Mouse (Mus musculus): ENCODE measurements around the gene Rnf144b. TPM values are rescaled to one million over a fixed set of nuclear protein-coding genes. Genes with fewer than 3 reads are reported as not detected.

Gene Rnf144b
- total and polyA plus RNA-seq, 3 experiments = 1.1 to 7.8 (median 4.6) TPM

DNA sequence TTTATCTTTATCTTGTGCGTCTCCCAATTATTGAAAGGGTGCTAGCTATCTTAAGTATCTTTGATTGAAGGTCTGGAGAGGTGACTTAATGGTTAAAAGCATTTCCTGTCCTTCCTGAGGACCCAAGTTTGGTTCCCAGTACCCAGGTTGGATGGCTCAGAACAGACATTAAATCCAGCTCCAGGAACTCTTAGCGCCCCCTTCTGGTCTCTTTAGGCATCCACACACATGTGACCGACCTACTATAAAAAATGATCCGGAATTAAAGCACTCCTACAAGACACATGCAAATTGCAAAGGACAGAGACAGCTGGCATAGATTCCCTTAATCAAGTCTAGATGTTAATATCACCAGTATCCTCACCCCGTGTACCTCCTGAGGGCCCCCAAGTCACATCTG lies 104.1 kb downstream of the Rnf144b start:
- Histone ChIP-seq H3K4me1 (ENCODE audit: insufficient read depth, low read depth, low read length) (peaks cover 3% of the 10 kb centered on the region; the same call in 1 of the 2 replicates), H3K36me3 (replicated peaks) (peaks cover 44% of the 10 kb centered on the region), H3K4me3 (ENCODE audit: low read depth, low read length) (no peak overlapping the region), H3K27me3 (ENCODE audit: insufficient read depth, low read length) (no peaks in the 10 kb centered on the region), H3K9me3 (replicated peaks) (no peaks in the 10 kb centered on the region)
- ATAC-seq (ENCODE audit: extremely low read depth, insufficient number of reproducible peaks, low FRiP score, poor library complexity, severe bottlenecking) (no peak), DNase-seq (ENCODE audit: low spot score) (no peak)
- TF ChIP-seq POLR2AphosphoS5 (IDR thresholded peaks at IDR 0.05; ENCODE audit: insufficient replicate concordance, low read depth, low read length) (no peak), CTCF (IDR thresholded peaks at IDR 0.05; ENCODE audit: low read depth, low read length) (0 out of 2 replicates have a peak, but pooled peaks have one; percentile 5)

DNA sequence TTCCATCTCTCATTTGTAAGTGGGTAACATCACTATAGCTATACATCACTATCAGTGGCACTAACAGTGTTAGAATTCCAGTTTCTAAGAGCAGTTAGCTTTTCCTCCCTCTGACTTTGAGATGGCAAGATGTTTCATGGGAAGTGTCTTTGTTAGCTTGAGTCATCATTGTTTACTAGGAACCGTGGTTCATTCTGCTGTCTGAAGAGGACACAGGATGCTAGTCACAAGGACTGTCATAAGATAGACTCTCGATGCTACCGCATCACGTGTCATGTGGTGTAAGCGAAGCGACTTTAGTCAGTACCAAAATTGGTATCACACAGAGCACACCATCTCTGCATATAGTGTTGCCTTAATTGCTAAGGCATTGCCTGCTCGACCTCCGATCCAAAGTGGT lies 105.7 kb downstream of the Rnf144b start:
- H3K9me3 ChIP-seq (replicated peaks) = no peaks in the 10 kb centered on the region
- peaks cover 3% of the 10 kb centered on the region; the same call in 1 of the 2 replicates for H3K4me1 ChIP-seq (ENCODE audit: insufficient read depth, low read depth, low read length)
- no peaks in the 10 kb centered on the region for H3K27me3 ChIP-seq (ENCODE audit: insufficient read depth, low read length)
- H3K36me3 ChIP-seq (replicated peaks) = peaks cover 38% of the 10 kb centered on the region
- no peak overlapping the region for H3K4me3 ChIP-seq (ENCODE audit: low read depth, low read length)
- TF ChIP-seq CTCF (IDR thresholded peaks at IDR 0.05; ENCODE audit: low read depth, low read length) (no peak), GATA1 (IDR thresholded peaks at IDR 0.05; ENCODE audit: borderline replicate concordance, low read length) (no peak), POLR2AphosphoS5 (IDR thresholded peaks at IDR 0.05; ENCODE audit: insufficient replicate concordance, low read depth, low read length) (no peak), GATA2 (IDR thresholded peaks at IDR 0.05; ENCODE audit: borderline replicate concordance, low read depth, low read length) (no peak), TAL1 (conservative IDR thresholded peaks at IDR 0.05; ENCODE audit: low read depth, low read length) (no peak)
- ATAC-seq (ENCODE audit: extremely low read depth, insufficient number of reproducible peaks, low FRiP score, poor library complexity, severe bottlenecking) (no peak), DNase-seq (ENCODE audit: low spot score) (no peak)

DNA sequence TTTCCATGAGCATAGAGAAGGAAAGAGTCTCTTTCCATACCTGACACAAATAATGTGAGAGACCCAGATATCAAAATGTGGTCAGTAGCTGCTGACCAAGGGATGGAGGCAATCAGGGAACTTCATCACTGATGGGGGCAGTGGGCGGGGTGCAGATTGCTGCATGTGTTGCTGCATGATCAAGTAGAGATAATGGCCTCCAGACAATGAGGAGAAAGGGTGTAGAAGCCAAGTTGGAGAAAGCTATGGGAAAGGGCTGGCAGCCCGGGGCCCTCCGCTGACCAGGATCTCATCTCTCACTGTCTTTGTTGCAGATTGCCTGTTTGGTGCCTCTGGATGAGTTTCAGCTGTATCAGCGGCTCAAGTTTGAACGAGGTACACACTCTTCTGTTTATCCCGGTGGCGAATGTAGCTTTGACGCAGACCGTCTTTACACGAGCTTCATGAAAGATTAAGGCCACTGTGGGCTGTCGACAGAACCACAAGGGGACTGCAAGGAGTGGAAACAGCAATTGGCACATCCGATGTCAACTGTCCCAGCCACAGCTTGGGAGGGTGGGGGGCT lies 106.3 kb downstream of the Rnf144b start:
- no peak for DNase-seq (ENCODE audit: low spot score)
- ATAC-seq (ENCODE audit: extremely low read depth, insufficient number of reproducible peaks, low FRiP score, poor library complexity, severe bottlenecking) = no peak
- Histone ChIP-seq H3K27me3 (ENCODE audit: insufficient read depth, low read length) (no peaks in the 10 kb centered on the region), H3K4me3 (ENCODE audit: low read depth, low read length) (no peak overlapping the region), H3K36me3 (replicated peaks) (peaks cover 33% of the 10 kb centered on the region), H3K9me3 (replicated peaks) (no peaks in the 10 kb centered on the region), H3K4me1 (ENCODE audit: insufficient read depth, low read depth, low read length) (peaks cover 3% of the 10 kb centered on the region; the same call in 1 of the 2 replicates)
- TF ChIP-seq CTCF (IDR thresholded peaks at IDR 0.05; ENCODE audit: low read depth, low read length) (no peak), GATA2 (IDR thresholded peaks at IDR 0.05; ENCODE audit: borderline replicate concordance, low read depth, low read length) (no peak), TAL1 (conservative IDR thresholded peaks at IDR 0.05; ENCODE audit: low read depth, low read length) (no peak), POLR2AphosphoS5 (IDR thresholded peaks at IDR 0.05; ENCODE audit: insufficient replicate concordance, low read depth, low read length) (no peak), GATA1 (IDR thresholded peaks at IDR 0.05; ENCODE audit: borderline replicate concordance, low read length) (no peak)

DNA sequence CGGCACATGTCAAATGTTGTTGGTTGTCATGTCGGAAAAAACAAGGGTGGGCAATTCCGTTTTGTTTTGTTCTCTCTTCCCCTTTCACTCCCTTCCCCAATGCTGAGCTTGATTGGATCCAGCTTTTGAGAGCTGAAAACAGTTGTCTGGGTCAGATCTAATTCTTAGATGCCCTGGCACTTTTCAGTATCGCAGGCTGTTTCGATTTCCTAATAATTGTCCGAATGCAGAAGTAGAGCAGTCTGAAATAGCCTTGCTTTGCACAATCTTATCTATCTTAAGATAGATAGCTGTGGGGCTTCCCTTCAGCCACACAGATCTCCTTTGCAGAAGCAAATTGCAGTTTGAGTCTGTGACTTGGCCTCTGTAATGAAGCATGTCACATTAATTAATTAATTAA lies 109.7 kb downstream of the Rnf144b start:
- Histone ChIP-seq H3K4me3 (ENCODE audit: low read depth, low read length) (no peak overlapping the region), H3K27me3 (ENCODE audit: insufficient read depth, low read length) (no peaks in the 10 kb centered on the region), H3K9me3 (replicated peaks) (no peaks in the 10 kb centered on the region), H3K36me3 (replicated peaks) (peaks cover 20% of the 10 kb centered on the region), H3K4me1 (ENCODE audit: insufficient read depth, low read depth, low read length) (no peaks in the 10 kb centered on the region)
- ATAC-seq (ENCODE audit: extremely low read depth, insufficient number of reproducible peaks, low FRiP score, poor library complexity, severe bottlenecking) = no peak
- no peak for DNase-seq (ENCODE audit: low spot score)
- TF ChIP-seq TAL1 (conservative IDR thresholded peaks at IDR 0.05; ENCODE audit: low read depth, low read length) = no peak
- no peak for TF ChIP-seq GATA1 (IDR thresholded peaks at IDR 0.05; ENCODE audit: borderline replicate concordance, low read length)
- no peak for TF ChIP-seq CTCF (IDR thresholded peaks at IDR 0.05; ENCODE audit: low read depth, low read length)
- TF ChIP-seq POLR2AphosphoS5 (IDR thresholded peaks at IDR 0.05; ENCODE audit: insufficient replicate concordance, low read depth, low read length) = no peak
- TF ChIP-seq GATA2 (IDR thresholded peaks at IDR 0.05; ENCODE audit: borderline replicate concordance, low read depth, low read length) = no peak

DNA sequence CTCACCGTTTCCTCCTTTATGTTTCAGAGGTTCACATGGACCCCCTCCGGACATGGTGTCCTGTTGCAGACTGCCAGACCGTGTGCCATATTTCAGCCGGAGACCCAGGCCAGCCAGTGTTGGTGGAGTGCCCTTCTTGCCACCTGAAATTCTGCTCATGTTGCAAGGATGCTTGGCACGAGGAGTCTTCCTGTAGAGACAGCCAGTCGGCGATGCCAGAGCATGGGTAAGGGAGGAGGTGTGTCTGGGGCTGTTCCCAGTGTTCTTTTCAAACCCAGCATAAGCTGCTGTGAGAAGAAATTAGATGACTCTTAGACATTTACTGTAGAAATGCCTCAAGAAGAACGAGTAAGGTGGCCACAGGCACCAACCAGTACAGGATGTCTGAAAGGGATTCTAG lies 114.9 kb downstream of the Rnf144b start:
- Histone ChIP-seq H3K36me3 (replicated peaks) (peaks cover 49% of the 10 kb centered on the region), H3K27me3 (ENCODE audit: insufficient read depth, low read length) (no peaks in the 10 kb centered on the region), H3K4me1 (ENCODE audit: insufficient read depth, low read depth, low read length) (no peaks in the 10 kb centered on the region), H3K9me3 (replicated peaks) (no peaks in the 10 kb centered on the region), H3K4me3 (ENCODE audit: low read depth, low read length) (no peak overlapping the region)
- DNase-seq (ENCODE audit: low spot score) (no peak), ATAC-seq (ENCODE audit: extremely low read depth, insufficient number of reproducible peaks, low FRiP score, poor library complexity, severe bottlenecking) (no peak)
- no peak for TF ChIP-seq GATA2 (IDR thresholded peaks at IDR 0.05; ENCODE audit: borderline replicate concordance, low read depth, low read length)
- TF ChIP-seq TAL1 (conservative IDR thresholded peaks at IDR 0.05; ENCODE audit: low read depth, low read length) = no peak
- no peak for TF ChIP-seq POLR2AphosphoS5 (IDR thresholded peaks at IDR 0.05; ENCODE audit: insufficient replicate concordance, low read depth, low read length)
- no peak for TF ChIP-seq GATA1 (IDR thresholded peaks at IDR 0.05; ENCODE audit: borderline replicate concordance, low read length)
- no peak for TF ChIP-seq CTCF (IDR thresholded peaks at IDR 0.05; ENCODE audit: low read depth, low read length)

DNA sequence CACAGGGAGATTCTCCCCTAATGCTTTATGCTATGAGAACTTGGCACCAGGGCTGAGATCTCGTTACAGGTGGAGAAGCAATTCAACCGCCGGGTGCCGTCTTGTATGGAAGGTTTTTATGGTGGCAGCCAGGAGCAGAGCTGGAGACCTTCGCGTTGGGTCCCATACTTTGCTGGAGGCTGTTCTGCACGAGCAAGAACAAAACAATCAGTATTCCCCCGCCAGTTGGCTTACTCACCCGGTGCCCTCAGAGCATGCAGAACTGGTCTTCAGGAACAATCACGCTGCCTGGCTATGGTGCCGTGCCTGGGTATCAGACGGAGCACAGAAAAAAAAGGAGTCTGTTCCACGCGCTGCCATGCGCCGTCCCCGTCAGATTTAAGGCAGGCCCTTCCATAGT lies 115.7 kb downstream of the Rnf144b start:
- Histone ChIP-seq H3K36me3 (replicated peaks) (peaks cover 53% of the 10 kb centered on the region), H3K4me1 (ENCODE audit: insufficient read depth, low read depth, low read length) (no peaks in the 10 kb centered on the region), H3K27me3 (ENCODE audit: insufficient read depth, low read length) (no peaks in the 10 kb centered on the region), H3K9me3 (replicated peaks) (no peaks in the 10 kb centered on the region), H3K4me3 (ENCODE audit: low read depth, low read length) (no peak overlapping the region)
- DNase-seq (ENCODE audit: low spot score) = no peak
- no peak for TF ChIP-seq GATA2 (IDR thresholded peaks at IDR 0.05; ENCODE audit: borderline replicate concordance, low read depth, low read length)
- TF ChIP-seq CTCF (IDR thresholded peaks at IDR 0.05; ENCODE audit: low read depth, low read length) = no peak
- no peak for TF ChIP-seq GATA1 (IDR thresholded peaks at IDR 0.05; ENCODE audit: borderline replicate concordance, low read length)
- TF ChIP-seq POLR2AphosphoS5 (IDR thresholded peaks at IDR 0.05; ENCODE audit: insufficient replicate concordance, low read depth, low read length) = no peak
- no peak for TF ChIP-seq TAL1 (conservative IDR thresholded peaks at IDR 0.05; ENCODE audit: low read depth, low read length)
- ATAC-seq (ENCODE audit: extremely low read depth, insufficient number of reproducible peaks, low FRiP score, poor library complexity, severe bottlenecking) = no peak
